Mouse (Mus musculus) hindbrain, embryonic 12.5 days (tissue): ENCODE measurements around the gene Myh6. TPM values are rescaled to one million over a fixed set of nuclear protein-coding genes. Genes with fewer than 3 reads are reported as not detected.
"Not testable (repeated sequence)": the region's sequence is repeated elsewhere in the genome, so short reads cannot be mapped to it uniquely, and the experiment has no call there.

Source experiments
- ATAC-seq: fragments of 200-750 bp; cut with Nextera tagmentation; 2 replicates; pipeline ENCODE4 v1.8.0; 2017; ENCODE audit warnings: moderate TSS enrichment; ENCODE audit not compliant: low FRiP score
- H3K27ac ChIP-seq: fragments of 300-500 bp; sonication (generic); 2 replicates; pipeline ENCODE4 v1.5.1; 2016; ENCODE audit warnings: mild to moderate bottlenecking
- H3K27me3 ChIP-seq: fragments of 300-500 bp; sonication (generic); 2 replicates; pipeline ENCODE4 v1.6.1; 2016; ENCODE audit warnings: mild to moderate bottlenecking
- H3K36me3 ChIP-seq: fragments of 300-500 bp; sonication (generic); 2 replicates; pipeline ENCODE4 v1.6.1; 2016; ENCODE audit warnings: mild to moderate bottlenecking
- H3K4me1 ChIP-seq: fragments of 300-500 bp; sonication (generic); 2 replicates; pipeline ENCODE4 v1.6.1; 2016
- H3K4me2 ChIP-seq: fragments of 300-500 bp; sonication (generic); replicated peaks from 2 replicates; pipeline ENCODE4 v1.6.1; 2016; ENCODE audit warnings: mild to moderate bottlenecking
- H3K4me3 ChIP-seq: fragments of 300-500 bp; sonication (generic); 2 replicates; pipeline ENCODE4 v1.5.1; 2016; ENCODE audit warnings: mild to moderate bottlenecking
- H3K9ac ChIP-seq: fragments of 300-500 bp; sonication (generic); 2 replicates; pipeline ENCODE4 v1.6.1; 2016; ENCODE audit warnings: mild to moderate bottlenecking, moderate library complexity
- H3K9me3 ChIP-seq: fragments of 300-500 bp; sonication (generic); replicated peaks from 2 replicates; pipeline ENCODE4 v1.6.1; 2016; ENCODE audit warnings: mild to moderate bottlenecking
- WGBS: fragments of 180-500 bp; shearing (Covaris S2); methylation state at CpG from one replicate; pipeline ENCODE4 v1.1.7; 2016; 5-methylcytosine and 5-hydroxymethylcytosine counted together
- polyA plus RNA-seq: library from polyadenylated mRNA; unstranded; fragments of >200 nt; fragmentation: Nextera tagmentation; extraction: Ambion mirVana; gene quantifications from 2 replicates; pipeline ENCODE4 v1.2.1, GENCODE M21; 2016

The Myh6 gene
- polyA plus RNA-seq, 1 experiment from 2014 or later: 1.4 TPM

GRCm38 (mm10) chr14:54963727-54964126 lies 3.0 kb downstream of the Myh6 start:
- H3K4me2 ChIP-seq: no peak overlapping the region
- H3K27me3 ChIP-seq: no peaks in the 10 kb centered on the region
- ATAC-seq: no peak
- no peak overlapping the region for H3K27ac ChIP-seq
- no peaks in the 10 kb centered on the region for H3K36me3 ChIP-seq
- H3K9ac ChIP-seq: no peak overlapping the region
- H3K4me1 ChIP-seq: no peaks in the 10 kb centered on the region
- WGBS: 87% methylated on average over 11 of the region's 11 CpGs
- H3K9me3 ChIP-seq: no peaks in the 10 kb centered on the region
- H3K4me3 ChIP-seq: no peak overlapping the region

DNA sequence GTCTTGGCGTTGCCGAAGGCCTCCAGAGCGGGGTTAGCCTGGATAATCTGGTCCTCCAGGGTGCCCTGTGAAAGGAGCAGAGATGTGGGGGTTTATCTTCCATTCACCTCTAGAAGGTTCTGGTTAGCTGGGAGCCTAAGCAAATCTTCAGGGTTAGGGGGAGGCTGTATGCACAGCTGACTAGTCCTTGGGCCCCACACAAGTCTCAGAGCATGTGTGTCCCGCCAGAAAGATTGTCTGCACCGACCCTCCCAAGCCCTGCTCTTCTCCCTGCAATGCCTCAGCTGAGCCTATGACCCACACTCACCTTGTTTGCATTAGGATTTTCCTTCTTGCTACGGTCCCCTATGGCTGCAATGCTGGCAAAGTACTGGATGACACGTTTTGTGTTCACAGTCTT lies 4.0 kb downstream of the Myh6 start:
- no peak overlapping the region for H3K27ac ChIP-seq
- 89% methylated on average over 7 of the region's 7 CpGs for WGBS
- H3K4me1 ChIP-seq: no peaks in the 10 kb centered on the region
- H3K9me3 ChIP-seq: no peaks in the 10 kb centered on the region
- no peaks in the 10 kb centered on the region for H3K36me3 ChIP-seq
- H3K4me2 ChIP-seq: no peak overlapping the region
- H3K27me3 ChIP-seq: no peaks in the 10 kb centered on the region
- H3K9ac ChIP-seq: no peak overlapping the region
- ATAC-seq: no peak
- H3K4me3 ChIP-seq: no peak overlapping the region

DNA sequence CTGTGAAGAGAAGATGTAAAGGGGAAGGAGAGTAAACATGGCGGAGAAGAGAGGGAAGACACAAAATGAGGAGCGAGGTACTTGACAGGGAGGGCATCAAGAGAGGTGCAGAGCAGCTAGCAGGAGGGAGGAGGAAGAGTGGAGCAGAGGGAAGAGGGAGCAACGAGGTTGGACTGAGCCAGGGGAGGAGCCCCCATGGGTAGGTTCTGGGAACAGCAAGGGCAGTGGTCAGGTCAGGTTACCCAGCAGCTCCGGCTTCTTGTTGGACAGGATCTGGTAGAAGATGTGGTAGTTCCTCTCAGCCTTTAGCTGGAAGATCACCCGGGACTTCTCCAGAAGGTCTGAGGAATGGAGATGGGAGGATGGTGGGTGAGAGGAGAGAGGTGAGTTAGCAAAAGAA lies 5.2 kb downstream of the Myh6 start:
- no peaks in the 10 kb centered on the region for H3K27me3 ChIP-seq
- ATAC-seq: no peak
- H3K9me3 ChIP-seq: no peaks in the 10 kb centered on the region
- 86% methylated on average over 5 of the region's 5 CpGs for WGBS
- H3K9ac ChIP-seq: no peak overlapping the region
- no peak overlapping the region for H3K27ac ChIP-seq
- H3K4me1 ChIP-seq: no peaks in the 10 kb centered on the region
- H3K4me3 ChIP-seq: no peak overlapping the region
- no peak overlapping the region for H3K4me2 ChIP-seq
- H3K36me3 ChIP-seq: no peaks in the 10 kb centered on the region

GRCm38 (mm10) chr14:54960769-54961168 lies 6.0 kb downstream of the Myh6 start:
- Histone ChIP-seq H3K27ac (no peak overlapping the region), H3K4me1 (no peaks in the 10 kb centered on the region), H3K27me3 (no peaks in the 10 kb centered on the region), H3K4me3 (no peak overlapping the region), H3K4me2 (no peak overlapping the region), H3K9me3 (no peaks in the 10 kb centered on the region), H3K36me3 (no peaks in the 10 kb centered on the region), H3K9ac (no peak overlapping the region)
- ATAC-seq: no peak
- WGBS: 74% methylated on average over 10 of the region's 10 CpGs

GRCm38 (mm10) chr14:54959853-54960613 lies 6.7 kb downstream of the Myh6 start:
- not testable (repeated sequence) for H3K9ac ChIP-seq, ATAC-seq, H3K36me3 ChIP-seq, H3K27ac ChIP-seq, H3K9me3 ChIP-seq, H3K27me3 ChIP-seq, H3K4me3 ChIP-seq, H3K4me1 ChIP-seq, H3K4me2 ChIP-seq
- WGBS: 90% methylated on average over 12 of the region's 12 CpGs

GRCm38 (mm10) chr14:54959197-54959596 lies 7.5 kb downstream of the Myh6 start:
- Histone ChIP-seq H3K4me1 (no peaks in the 10 kb centered on the region), H3K27ac (no peak overlapping the region), H3K4me3 (no peak overlapping the region), H3K27me3 (no peaks in the 10 kb centered on the region), H3K9me3 (no peaks in the 10 kb centered on the region), H3K36me3 (no peaks in the 10 kb centered on the region), H3K4me2 (no peak overlapping the region), H3K9ac (no peak overlapping the region)
- 90% methylated on average over 3 of the region's 3 CpGs for WGBS
- ATAC-seq: no peak

DNA sequence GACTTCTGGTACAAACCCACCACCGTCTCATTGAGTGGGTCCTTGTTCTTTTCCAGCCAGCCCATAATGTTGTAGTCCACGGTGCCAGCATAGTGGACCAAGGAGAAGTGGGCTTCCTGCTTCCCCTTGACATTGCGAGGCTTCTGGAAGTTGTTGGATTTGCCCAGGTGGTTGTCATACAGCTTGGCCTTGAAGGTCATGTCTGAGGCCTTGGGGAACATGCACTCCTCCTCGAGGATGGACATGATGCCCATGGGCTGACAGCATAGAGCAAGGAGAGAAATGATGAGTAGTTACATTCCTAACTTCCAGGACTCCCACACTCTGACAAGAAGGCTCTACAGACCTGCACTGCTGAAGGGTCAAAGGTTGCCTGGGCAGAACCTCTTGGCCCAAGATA lies 8.2 kb downstream of the Myh6 start:
- 89% methylated on average over 4 of the region's 4 CpGs for WGBS
- ATAC-seq: no peak
- H3K4me3 ChIP-seq: no peak overlapping the region

DNA sequence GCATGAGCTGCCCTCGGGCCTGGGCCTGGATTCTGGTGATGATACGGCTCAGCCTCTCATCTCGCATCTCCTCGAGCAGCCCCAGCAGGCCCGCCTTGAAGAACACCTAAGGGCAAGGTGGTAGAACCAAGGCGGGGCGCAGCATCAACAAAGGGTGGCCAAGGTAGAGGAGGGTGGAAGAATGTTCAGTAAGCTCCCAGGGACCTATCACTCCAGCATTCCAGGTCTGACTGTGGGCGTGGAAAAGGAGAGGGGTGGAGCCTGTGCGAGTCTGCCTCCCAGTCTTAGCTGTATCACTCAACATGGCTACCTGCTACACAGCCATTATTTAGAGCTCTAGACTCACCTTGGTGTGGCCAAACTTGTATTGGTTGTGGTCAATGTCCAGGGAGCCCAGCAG lies 10.2 kb downstream of the Myh6 start:
- Histone ChIP-seq H3K4me2 (no peak overlapping the region), H3K9ac (no peak overlapping the region), H3K27me3 (no peaks in the 10 kb centered on the region), H3K4me1 (no peaks in the 10 kb centered on the region), H3K27ac (no peak overlapping the region), H3K9me3 (no peaks in the 10 kb centered on the region), H3K36me3 (no peaks in the 10 kb centered on the region), H3K4me3 (no peak overlapping the region)
- 82% methylated on average over 9 of the region's 9 CpGs for WGBS
- ATAC-seq: no peak

More for the DNA sequence above, 8.2 kb downstream of the Myh6 start:
- no peak overlapping the region for H3K9ac ChIP-seq
- no peaks in the 10 kb centered on the region for H3K4me1 ChIP-seq
- no peaks in the 10 kb centered on the region for H3K36me3 ChIP-seq
- H3K27ac ChIP-seq: no peak overlapping the region
- no peak overlapping the region for H3K4me2 ChIP-seq
- H3K27me3 ChIP-seq: no peaks in the 10 kb centered on the region
- no peaks in the 10 kb centered on the region for H3K9me3 ChIP-seq

GRCm38 (mm10) chr14:54955481-54955880 lies 11.2 kb downstream of the Myh6 start:
- no peak overlapping the region for H3K4me2 ChIP-seq
- H3K9ac ChIP-seq: no peak overlapping the region
- no peaks in the 10 kb centered on the region for H3K36me3 ChIP-seq
- no peaks in the 10 kb centered on the region for H3K4me1 ChIP-seq
- H3K27me3 ChIP-seq: no peaks in the 10 kb centered on the region
- no peak overlapping the region for H3K4me3 ChIP-seq
- 87% methylated on average over 3 of the region's 3 CpGs for WGBS
- no peaks in the 10 kb centered on the region for H3K9me3 ChIP-seq
- H3K27ac ChIP-seq: no peak overlapping the region
- ATAC-seq: no peak

- no peak overlapping the region for H3K9ac ChIP-seq
- 90% methylated on average over 3 of the region's 3 CpGs for WGBS
- H3K27ac ChIP-seq: no peak overlapping the region
- no peaks in the 10 kb centered on the region for H3K4me1 ChIP-seq
- no peak overlapping the region for H3K4me3 ChIP-seq
- no peaks in the 10 kb centered on the region for H3K27me3 ChIP-seq
- no peaks in the 10 kb centered on the region for H3K36me3 ChIP-seq
- ATAC-seq: no peak
- no peaks in the 10 kb centered on the region for H3K9me3 ChIP-seq
- no peak overlapping the region for H3K4me2 ChIP-seq
Observed at GRCm38 (mm10) chr14:54954474-54954873, 12.3 kb downstream of the Myh6 start.

DNA sequence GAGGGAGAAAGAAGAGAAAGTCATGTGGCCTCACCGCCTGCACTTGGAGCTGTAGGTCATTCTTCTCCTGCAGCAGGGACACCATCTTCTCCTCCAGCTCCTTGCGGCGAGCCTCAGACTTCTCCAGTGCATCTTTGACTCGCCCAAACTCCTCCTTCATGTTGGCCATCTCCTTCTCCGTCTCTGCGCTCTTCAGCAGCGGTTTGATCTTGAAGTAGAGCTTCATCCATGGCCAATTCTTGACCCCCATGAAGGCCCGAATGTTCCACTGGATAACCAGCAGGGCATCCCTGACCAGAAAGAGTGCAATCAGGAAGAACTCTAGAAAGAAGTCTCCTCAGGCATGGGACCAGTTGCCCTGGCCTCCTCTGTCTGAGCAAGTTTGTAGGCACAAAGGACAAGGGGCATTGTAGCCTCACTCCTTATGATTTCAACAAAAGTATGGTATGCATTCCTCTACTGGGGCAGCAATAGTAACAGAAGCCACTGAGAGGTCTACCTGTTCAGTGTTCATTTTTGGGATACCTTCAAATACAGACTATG lies 13.0 kb downstream of the Myh6 start:
- Histone ChIP-seq H3K4me1 (no peaks in the 10 kb centered on the region), H3K9ac (no peak overlapping the region), H3K4me3 (no peak overlapping the region), H3K27ac (no peak overlapping the region), H3K27me3 (peaks cover 5% of the 10 kb centered on the region; the same call in 1 of the 2 replicates), H3K4me2 (no peak overlapping the region), H3K9me3 (no peaks in the 10 kb centered on the region), H3K36me3 (no peaks in the 10 kb centered on the region)
- no peak for ATAC-seq
- WGBS: 91% methylated on average over 8 of the region's 8 CpGs

GRCm38 (mm10) chr14:54951587-54951986 lies 15.1 kb downstream of the Myh6 start:
- Histone ChIP-seq H3K4me2 (no peak overlapping the region), H3K4me1 (no peaks in the 10 kb centered on the region), H3K9ac (no peak overlapping the region), H3K9me3 (no peaks in the 10 kb centered on the region), H3K27ac (no peak overlapping the region), H3K27me3 (peaks cover 5% of the 10 kb centered on the region; the same call in 1 of the 2 replicates), H3K4me3 (no peak overlapping the region), H3K36me3 (no peaks in the 10 kb centered on the region)
- no peak for ATAC-seq
- WGBS: 87% methylated on average over 6 of the region's 6 CpGs

DNA sequence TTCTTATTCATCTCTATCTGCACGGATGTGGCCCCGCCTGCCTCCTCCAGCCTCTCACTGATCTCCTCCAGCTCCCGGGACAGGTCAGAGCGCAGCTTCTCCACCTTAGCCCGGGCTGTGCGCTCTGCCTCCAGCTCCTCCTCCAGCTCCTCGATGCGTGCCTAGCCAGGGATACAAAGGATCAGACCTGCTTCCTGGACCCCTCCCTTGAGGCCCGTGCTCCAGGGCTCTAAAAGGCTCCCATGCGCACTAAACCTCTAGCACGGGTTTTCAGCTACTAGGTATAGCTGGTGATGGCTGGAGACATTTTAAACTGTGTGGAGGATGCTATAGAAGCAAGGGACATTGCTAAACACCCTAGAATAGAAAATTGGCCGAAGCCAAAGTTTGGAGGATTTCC lies 16.2 kb downstream of the Myh6 start:
- Histone ChIP-seq H3K36me3 (no peaks in the 10 kb centered on the region), H3K9ac (no peak overlapping the region), H3K9me3 (no peaks in the 10 kb centered on the region), H3K27ac (no peak overlapping the region), H3K4me1 (no peaks in the 10 kb centered on the region), H3K4me2 (no peak overlapping the region), H3K27me3 (peaks cover 5% of the 10 kb centered on the region; the same call in 1 of the 2 replicates), H3K4me3 (no peak overlapping the region)
- no peak for ATAC-seq
- 65% methylated on average over 12 of the region's 12 CpGs for WGBS
